Mouse (Mus musculus) R1 (cell line): ENCODE measurements at regions not wholly inside any gene's neighbourhood (a gene's known extent, or its start where the extent isn't known, plus 50 kb on each side); places are given as distances from the start of the nearest gene placed in this dataset.

Experiments used
- DNase-seq: peaks from one replicate; pipeline ENCODE4 v3.0.0-alpha.2; 2018; ENCODE audit warnings: low read depth, low spot score

GRCm38 (mm10) chr11:64917301-64917700 is 61.5 kb upstream of the Elac2 start:
- no peak for DNase-seq

- no peak for DNase-seq
These were observed 53.8 kb upstream of the Elac2 start for GRCm38 (mm10) chr11:64924989-64925388.

GRCm38 (mm10) chr11:64925970-64926369 is 52.9 kb upstream of the Elac2 start:
- DNase-seq: no peak
